Mouse (Mus musculus) limb, embryonic 11.5 days (tissue): Measurements from ENCODE around the gene Ptprj. TPM values are rescaled to one million over a fixed set of nuclear protein-coding genes. Genes with fewer than 3 reads are reported as not detected.
A peak's percentile ranks its signal among the peaks of the same experiment; 100 is the strongest.

ENCODE experiments used
- ATAC-seq: fragments of 200-750 bp; cut with Nextera tagmentation; 2 replicates; pipeline ENCODE4 v1.8.0; 2017; ENCODE audit warnings: low read depth; ENCODE audit not compliant: insufficient number of reproducible peaks, low FRiP score, low TSS enrichment
- DNase-seq: peaks from one replicate; pipeline ENCODE4 v3.0.0-alpha.2; 2015; ENCODE audit warnings: low spot score
- H3K27ac ChIP-seq: fragments of 300-500 bp; sonication (generic); replicated peaks from 2 replicates; pipeline ENCODE4 v1.5.1; 2014; ENCODE audit warnings: low read depth, mild to moderate bottlenecking, low read length
- H3K27me3 ChIP-seq: fragments of 300-500 bp; sonication (generic); 2 replicates; pipeline ENCODE4 v1.6.1; 2014; ENCODE audit warnings: mild to moderate bottlenecking, low read length, mixed read lengths; ENCODE audit not compliant: control insufficient read depth, insufficient read depth
- H3K36me3 ChIP-seq: fragments of 300-500 bp; sonication (generic); 2 replicates; pipeline ENCODE4 v1.6.1; 2014; ENCODE audit warnings: mild to moderate bottlenecking, low read length, moderate library complexity, mixed read lengths; ENCODE audit not compliant: control insufficient read depth, insufficient read depth
- H3K4me1 ChIP-seq: fragments of 300-500 bp; sonication (generic); 2 replicates; pipeline ENCODE4 v1.6.1; 2014; ENCODE audit warnings: low read length, mixed read lengths; ENCODE audit not compliant: control insufficient read depth, insufficient read depth
- H3K4me2 ChIP-seq: fragments of 300-500 bp; sonication (generic); 2 replicates; pipeline ENCODE4 v1.6.1; 2014; ENCODE audit warnings: low read depth, mild to moderate bottlenecking, moderate library complexity; ENCODE audit not compliant: severe bottlenecking
- H3K4me3 ChIP-seq: fragments of 300-500 bp; sonication (generic); 2 replicates; pipeline ENCODE4 v1.5.1; 2014; ENCODE audit warnings: low read depth, low read length
- H3K9ac ChIP-seq: fragments of 300-500 bp; sonication (generic); 2 replicates; pipeline ENCODE4 v1.6.1; 2014; ENCODE audit warnings: mild to moderate bottlenecking, low read length
- H3K9me3 ChIP-seq: fragments of 300-500 bp; sonication (generic); 2 replicates; pipeline ENCODE4 v1.6.1; 2016; ENCODE audit warnings: low read length; ENCODE audit not compliant: control insufficient read depth
- WGBS: fragments of 180-500 bp; shearing (Covaris S2); extraction: QIAGEN DNeasy Blood & Tissue Kit; methylation state at CpG from one replicate; pipeline ENCODE4 v1.1.7; 2014; 5-methylcytosine and 5-hydroxymethylcytosine counted together
- polyA plus RNA-seq: library from polyadenylated mRNA; unstranded; fragments of >200 nt; fragmentation: Nextera tagmentation; extraction: Ambion mirVana; gene quantifications from 2 replicates; pipeline ENCODE4 v1.2.1, GENCODE M21; 2014

The Ptprj gene
- polyA plus RNA-seq, 1 experiment from 2014 or later, result 1.4 TPM

GRCm38 (mm10) chr2:90581796-90582125 lies 1.3 kb upstream of the Ptprj start:
- no peak overlapping the region for H3K27ac ChIP-seq
- no peaks in the 10 kb centered on the region for H3K36me3 ChIP-seq
- H3K4me3 ChIP-seq, result no peak overlapping the region
- no peak overlapping the region for H3K9ac ChIP-seq
- 45% methylated on average over 1 of the region's 1 CpGs for WGBS
- ATAC-seq (no peak), DNase-seq (peak; percentile 19)
- no peaks in the 10 kb centered on the region for H3K9me3 ChIP-seq
- H3K4me2 ChIP-seq, result no peak overlapping the region
- H3K27me3 ChIP-seq, result no peaks in the 10 kb centered on the region
- peaks cover 3% of the 10 kb centered on the region; the same call in 1 of the 2 replicates for H3K4me1 ChIP-seq

- H3K9me3 ChIP-seq, result no peaks in the 10 kb centered on the region
- ATAC-seq, result peak; percentile 70
- H3K4me2 ChIP-seq, result peak overlapping the region; percentile 99
- H3K9ac ChIP-seq, result peak overlapping the region; percentile 51; the same call in 1 of the 2 replicates
- H3K27me3 ChIP-seq, result no peaks in the 10 kb centered on the region
- no peak for DNase-seq
- no peaks in the 10 kb centered on the region for H3K36me3 ChIP-seq
- peak overlapping the region; percentile 65 for H3K4me3 ChIP-seq
- 10% methylated on average over 11 of the region's 11 CpGs for WGBS
- peaks cover 3% of the 10 kb centered on the region; the same call in 1 of the 2 replicates for H3K4me1 ChIP-seq
- no peak overlapping the region for H3K27ac ChIP-seq
Observed at GRCm38 (mm10) chr2:90581006-90581795, 754 bp upstream of the Ptprj start.

GRCm38 (mm10) chr2:90579728-90580235 lies 665 bp downstream of the Ptprj start:
- H3K9me3 ChIP-seq, result no peaks in the 10 kb centered on the region
- H3K9ac ChIP-seq, result peak overlapping the region; percentile 51
- H3K4me3 ChIP-seq, result peak overlapping the region; percentile 65
- DNase-seq (peak; percentile 76), ATAC-seq (peak; percentile 32)
- no peak overlapping the region for H3K27ac ChIP-seq
- peaks cover 3% of the 10 kb centered on the region; the same call in 1 of the 2 replicates for H3K4me1 ChIP-seq
- no peaks in the 10 kb centered on the region for H3K27me3 ChIP-seq
- 0% methylated on average over 43 of the region's 44 CpGs for WGBS
- H3K4me2 ChIP-seq, result peak overlapping the region; percentile 99
- H3K36me3 ChIP-seq, result no peaks in the 10 kb centered on the region

- H3K4me1 ChIP-seq, result peaks cover 3% of the 10 kb centered on the region; the same call in 1 of the 2 replicates
- H3K4me3 ChIP-seq, result peak overlapping the region; percentile 65
- no peak for DNase-seq
- no peaks in the 10 kb centered on the region for H3K27me3 ChIP-seq
- 2% methylated on average over 22 of the region's 23 CpGs for WGBS
- peak overlapping the region; percentile 51 for H3K9ac ChIP-seq
- peak; percentile 2; the same call in 1 of the 2 replicates for ATAC-seq
- peak overlapping the region; percentile 99 for H3K4me2 ChIP-seq
- no peaks in the 10 kb centered on the region for H3K36me3 ChIP-seq
- no peaks in the 10 kb centered on the region for H3K9me3 ChIP-seq
- no peak overlapping the region for H3K27ac ChIP-seq
Observed at GRCm38 (mm10) chr2:90579038-90579727, 1.3 kb downstream of the Ptprj start.

- Histone ChIP-seq H3K4me1 (peaks cover 3% of the 10 kb centered on the region; the same call in 1 of the 2 replicates), H3K36me3 (no peaks in the 10 kb centered on the region), H3K4me3 (no peak overlapping the region), H3K27me3 (no peaks in the 10 kb centered on the region), H3K27ac (no peak overlapping the region), H3K9ac (no peak overlapping the region), H3K9me3 (no peaks in the 10 kb centered on the region), H3K4me2 (no peak overlapping the region)
- ATAC-seq (no peak), DNase-seq (no peak)
- 89% methylated on average over 7 of the region's 7 CpGs for WGBS
Observed at GRCm38 (mm10) chr2:90577451-90578279, 2.8 kb downstream of the Ptprj start.

GRCm38 (mm10) chr2:90576936-90577335 lies 3.5 kb downstream of the Ptprj start:
- 8% methylated on average over 1 of the region's 1 CpGs for WGBS
- ATAC-seq, result no peak
- Histone ChIP-seq H3K9me3 (no peaks in the 10 kb centered on the region), H3K27ac (no peak overlapping the region), H3K4me2 (no peak overlapping the region), H3K9ac (no peak overlapping the region), H3K4me1 (peaks cover 3% of the 10 kb centered on the region; the same call in 1 of the 2 replicates), H3K4me3 (no peak overlapping the region), H3K27me3 (no peaks in the 10 kb centered on the region), H3K36me3 (no peaks in the 10 kb centered on the region)
- no peak for DNase-seq

- WGBS, result 75% methylated on average over 6 of the region's 6 CpGs
- ATAC-seq (no peak), DNase-seq (no peak)
- H3K9me3 ChIP-seq, result no peaks in the 10 kb centered on the region
- no peak overlapping the region for H3K4me2 ChIP-seq
- H3K36me3 ChIP-seq, result no peaks in the 10 kb centered on the region
- no peak overlapping the region for H3K9ac ChIP-seq
- H3K4me3 ChIP-seq, result no peak overlapping the region
- no peaks in the 10 kb centered on the region for H3K27me3 ChIP-seq
- H3K4me1 ChIP-seq, result peaks cover 3% of the 10 kb centered on the region; the same call in 1 of the 2 replicates
- no peak overlapping the region for H3K27ac ChIP-seq
Observed at GRCm38 (mm10) chr2:90576411-90576810, 4.0 kb downstream of the Ptprj start.

GRCm38 (mm10) chr2:90575713-90576112 lies 4.7 kb downstream of the Ptprj start:
- H3K36me3 ChIP-seq, result no peaks in the 10 kb centered on the region
- H3K4me3 ChIP-seq, result no peak overlapping the region
- H3K9ac ChIP-seq, result no peak overlapping the region
- no peak overlapping the region for H3K4me2 ChIP-seq
- WGBS, result 72% methylated on average over 5 of the region's 5 CpGs
- DNase-seq (no peak), ATAC-seq (no peak)
- no peaks in the 10 kb centered on the region for H3K4me1 ChIP-seq
- H3K9me3 ChIP-seq, result no peaks in the 10 kb centered on the region
- no peak overlapping the region for H3K27ac ChIP-seq
- no peaks in the 10 kb centered on the region for H3K27me3 ChIP-seq
